Mouse (Mus musculus): ENCODE results near the gene Lrrc8b. TPM values are rescaled to one million over a fixed set of nuclear protein-coding genes. Genes with fewer than 3 reads are reported as not detected.

Lrrc8b gene
- total RNA-seq, 1 experiment = 3.4 TPM

- no peaks in the 10 kb centered on the region for H3K36me3 ChIP-seq (ENCODE audit: control insufficient read depth, insufficient read depth, low read length, poor library complexity, severe bottlenecking)
- H3K4me1 ChIP-seq (ENCODE audit: control insufficient read depth in 2 of 2, insufficient read depth in 2 of 2, low read length in 2 of 2, poor library complexity in 1 of 2) = peaks cover 1 to 2% of the 10 kb centered on the region in 2 experiments; a peak in 1 of 4 replicates
- TF ChIP-seq MAFK (IDR thresholded peaks at IDR 0.05; ENCODE audit: insufficient read depth, low read depth, low read length) (no peak), CHD2 (IDR thresholded peaks at IDR 0.05; ENCODE audit: low read depth, low read length) (no peak), ZNF384 (IDR thresholded peaks at IDR 0.05; ENCODE audit: low read depth, low read length) (no peak), HCFC1 (IDR thresholded peaks at IDR 0.05; ENCODE audit: borderline replicate concordance, insufficient read depth, low read length) (no peak), ZC3H11A (IDR thresholded peaks at IDR 0.05; ENCODE audit: borderline replicate concordance, low read depth, low read length) (no peak)
- H3K4me3 ChIP-seq (ENCODE audit: insufficient read depth in 1 of 2, low read depth in 1 of 2, low read length in 2 of 2, poor library complexity in 1 of 2, severe bottlenecking in 1 of 2) = no peak overlapping the region
- in situ Hi-C loops (cut with MboI; ENCODE audit: low sequenced_read_pairs in 2 of 2, unreplicated experiment in 2 of 2) = no loop called here
- H3K27ac ChIP-seq (ENCODE audit: insufficient read depth, low read depth, low read length, poor library complexity, severe bottlenecking) = no peak overlapping the region
- no peaks in the 10 kb centered on the region for H3K9me3 ChIP-seq (ENCODE audit: control insufficient read depth, insufficient read depth, low read depth, low read length)
- no peak overlapping the region for H3K9ac ChIP-seq (ENCODE audit: insufficient read depth, low read depth, low read length, poor library complexity, severe bottlenecking)
- DNase-seq (ENCODE audit: low read depth, low spot score) = no peak
Measured at GRCm38 (mm10) chr5:105525004-105525403, 109.4 kb downstream of the Lrrc8b start.

- DNase-seq (ENCODE audit: low read depth, low spot score) = no peak
- no peak overlapping the region for H3K4me3 ChIP-seq (ENCODE audit: insufficient read depth in 1 of 2, low read depth in 1 of 2, low read length in 2 of 2, poor library complexity in 1 of 2, severe bottlenecking in 1 of 2)
- TF ChIP-seq CHD2 (IDR thresholded peaks at IDR 0.05; ENCODE audit: low read depth, low read length) (no peak), ZC3H11A (IDR thresholded peaks at IDR 0.05; ENCODE audit: borderline replicate concordance, low read depth, low read length) (no peak), HCFC1 (IDR thresholded peaks at IDR 0.05; ENCODE audit: borderline replicate concordance, insufficient read depth, low read length) (no peak), MAFK (IDR thresholded peaks at IDR 0.05; ENCODE audit: insufficient read depth, low read depth, low read length) (no peak), ZNF384 (IDR thresholded peaks at IDR 0.05; ENCODE audit: low read depth, low read length) (no peak)
- peaks cover 1 to 2% of the 10 kb centered on the region in 2 experiments; a peak in 1 of 4 replicates for H3K4me1 ChIP-seq (ENCODE audit: control insufficient read depth in 2 of 2, insufficient read depth in 2 of 2, low read length in 2 of 2, poor library complexity in 1 of 2)
- H3K27ac ChIP-seq (ENCODE audit: insufficient read depth, low read depth, low read length, poor library complexity, severe bottlenecking) = no peak overlapping the region
- in situ Hi-C loops (cut with MboI; ENCODE audit: low sequenced_read_pairs in 2 of 2, unreplicated experiment in 2 of 2) = no loop called here
- no peak overlapping the region for H3K9ac ChIP-seq (ENCODE audit: insufficient read depth, low read depth, low read length, poor library complexity, severe bottlenecking)
- H3K36me3 ChIP-seq (ENCODE audit: control insufficient read depth, insufficient read depth, low read length, poor library complexity, severe bottlenecking) = no peaks in the 10 kb centered on the region
- no peaks in the 10 kb centered on the region for H3K9me3 ChIP-seq (ENCODE audit: control insufficient read depth, insufficient read depth, low read depth, low read length)
Measured at GRCm38 (mm10) chr5:105526107-105526645, 110.6 kb downstream of the Lrrc8b start.

- Histone ChIP-seq H3K36me3 (ENCODE audit: control insufficient read depth, insufficient read depth, low read length, poor library complexity, severe bottlenecking) (no peaks in the 10 kb centered on the region), H3K4me1 (ENCODE audit: control insufficient read depth in 2 of 2, insufficient read depth in 2 of 2, low read length in 2 of 2, poor library complexity in 1 of 2) (peaks cover 1 to 2% of the 10 kb centered on the region in 2 experiments; a peak in 1 of 4 replicates), H3K27ac (ENCODE audit: insufficient read depth, low read depth, low read length, poor library complexity, severe bottlenecking) (no peak overlapping the region), H3K4me3 (ENCODE audit: insufficient read depth in 1 of 2, low read depth in 1 of 2, low read length in 2 of 2, poor library complexity in 1 of 2, severe bottlenecking in 1 of 2) (no peak overlapping the region), H3K9me3 (ENCODE audit: control insufficient read depth, insufficient read depth, low read depth, low read length) (no peaks in the 10 kb centered on the region), H3K9ac (ENCODE audit: insufficient read depth, low read depth, low read length, poor library complexity, severe bottlenecking) (no peak overlapping the region)
- in situ Hi-C loops (cut with MboI; ENCODE audit: low sequenced_read_pairs in 2 of 2, unreplicated experiment in 2 of 2) = no loop called here
- no peak for DNase-seq (ENCODE audit: low read depth, low spot score)
- no peak for TF ChIP-seq CHD2 (IDR thresholded peaks at IDR 0.05; ENCODE audit: low read depth, low read length)
- TF ChIP-seq MAFK (IDR thresholded peaks at IDR 0.05; ENCODE audit: insufficient read depth, low read depth, low read length) = no peak
Measured at GRCm38 (mm10) chr5:105526766-105527165, 111.2 kb downstream of the Lrrc8b start.

- in situ Hi-C loops (cut with MboI; ENCODE audit: low sequenced_read_pairs in 2 of 2, unreplicated experiment in 2 of 2) = no loop called here
- Histone ChIP-seq H3K27ac (ENCODE audit: insufficient read depth, low read depth, low read length, poor library complexity, severe bottlenecking) (no peak overlapping the region), H3K36me3 (ENCODE audit: control insufficient read depth, insufficient read depth, low read length, poor library complexity, severe bottlenecking) (no peaks in the 10 kb centered on the region), H3K4me1 (ENCODE audit: control insufficient read depth in 2 of 2, insufficient read depth in 2 of 2, low read length in 2 of 2, poor library complexity in 1 of 2) (peaks cover 1 to 2% of the 10 kb centered on the region in 2 experiments; a peak in 1 of 4 replicates), H3K9me3 (ENCODE audit: control insufficient read depth, insufficient read depth, low read depth, low read length) (no peaks in the 10 kb centered on the region), H3K4me3 (ENCODE audit: insufficient read depth in 1 of 2, low read depth in 1 of 2, low read length in 2 of 2, poor library complexity in 1 of 2, severe bottlenecking in 1 of 2) (no peak overlapping the region), H3K9ac (ENCODE audit: insufficient read depth, low read depth, low read length, poor library complexity, severe bottlenecking) (no peak overlapping the region)
- TF ChIP-seq MAFK (IDR thresholded peaks at IDR 0.05; ENCODE audit: insufficient read depth, low read depth, low read length) (no peak), HCFC1 (IDR thresholded peaks at IDR 0.05; ENCODE audit: borderline replicate concordance, insufficient read depth, low read length) (no peak)
- no peak for DNase-seq (ENCODE audit: low read depth, low spot score)
Measured at GRCm38 (mm10) chr5:105527477-105528331, 112.1 kb downstream of the Lrrc8b start.

Data from ES-E14 (cell line).